Mouse (Mus musculus) neutrophil, adult 59 days (primary cell): ENCODE measurements around the gene Vmn1r107. TPM values are rescaled to one million over a fixed set of nuclear protein-coding genes. Genes with fewer than 3 reads are reported as not detected.

ENCODE experiments used
- total RNA-seq, 2 experiments: library from RNA; stranded (reverse); gene quantifications; 1 replicate in 1 of 2; 2 replicates in 1 of 2; pipeline ENCODE4 v1.2.4; 2023

Vmn1r107 gene
- not detected for total RNA-seq

DNA sequence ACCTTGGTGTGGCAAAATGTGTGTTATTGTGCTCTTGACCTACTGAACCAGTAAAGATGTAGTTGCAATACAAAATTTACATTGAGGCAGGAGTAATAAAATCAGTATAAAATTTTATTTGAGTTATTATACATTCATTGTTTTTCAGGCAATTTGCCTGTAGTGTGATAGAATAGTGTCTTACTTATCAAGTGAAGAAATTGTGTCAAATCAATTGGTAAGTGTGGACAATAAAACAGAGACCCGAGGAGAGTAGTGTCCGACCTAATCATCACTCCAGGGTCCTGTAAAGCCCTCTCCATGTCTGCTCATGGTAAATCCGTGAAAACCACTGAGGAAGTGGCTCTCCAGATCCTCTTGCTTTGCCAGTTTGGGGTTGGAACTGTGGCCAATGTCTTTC, at the start of gene Vmn1r107:
Gene Vmn1r107 (plus strand): TSS at position 301 of the 400 bp plus-strand sequence.

DNA sequence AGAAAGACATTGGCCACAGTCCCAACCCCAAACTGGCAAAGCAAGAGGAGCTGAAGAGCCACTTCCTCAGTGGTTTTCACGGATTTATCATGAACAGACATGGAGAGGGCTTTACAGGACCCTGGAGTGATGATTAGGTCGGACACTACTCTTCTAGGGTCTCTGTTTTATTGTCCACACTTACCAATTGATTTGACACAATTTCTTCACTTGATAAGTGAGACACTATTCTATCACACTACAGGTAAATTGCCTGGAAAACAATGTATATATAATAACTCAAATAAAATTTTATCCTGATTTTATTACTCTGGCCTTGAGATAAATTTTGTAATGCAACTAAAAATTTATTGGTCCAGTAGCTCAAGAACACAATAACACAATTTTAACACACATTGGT, 34.4 kb downstream of the Vmn1r107 start, which contains the start of gene Vmn1r111:
Gene Vmn1r111 (minus strand): TSS at position 101 of the 400 bp plus-strand sequence.

Other genes with a start within 250 kb of the Vmn1r107 start
- gene Vmn1r101, start 226.3 kb upstream of the Vmn1r107 start, total RNA-seq, result not detected
- not detected for gene Gm10670, start 194.0 kb upstream of the Vmn1r107 start, total RNA-seq
- gene Vmn1r103, start 158.4 kb upstream of the Vmn1r107 start, total RNA-seq, result not detected
- gene Vmn1r104, start 135.1 kb upstream of the Vmn1r107 start, total RNA-seq, result not detected
- gene Gm5726, start 123.2 kb upstream of the Vmn1r107 start, total RNA-seq, result not detected
- not detected for gene Gm4141, start 92.7 kb upstream of the Vmn1r107 start, total RNA-seq
- not detected for gene Gm4513, start 69.9 kb upstream of the Vmn1r107 start, total RNA-seq
- not detected for gene Vmn1r111, start 34.3 kb downstream of the Vmn1r107 start, total RNA-seq
- gene Gm10668, start 61.7 kb downstream of the Vmn1r107 start, total RNA-seq, result not detected
- gene Vmn1r112, start 102.3 kb downstream of the Vmn1r107 start, total RNA-seq, result not detected
- gene Vmn1r113, start 118.4 kb downstream of the Vmn1r107 start, total RNA-seq, result not detected
- gene Vmn1r114, start 143.3 kb downstream of the Vmn1r107 start, total RNA-seq, result not detected
- gene Vmn1r115, start 176.1 kb downstream of the Vmn1r107 start, total RNA-seq, result not detected
- not detected for gene Vmn1r116, start 203.3 kb downstream of the Vmn1r107 start, total RNA-seq
- gene Vmn1r117, start 215.2 kb downstream of the Vmn1r107 start, total RNA-seq, result not detected
- gene Vmn1r118, start 243.4 kb downstream of the Vmn1r107 start, total RNA-seq, result not detected